Comparison of ENCODE assay signal across 15 mouse cellular contexts in genomic region chr4:76091845-76092244, GRCm38 (mm10).
"Had no signal": no experiment of that assay in that cellular context is flagged by ENCODE, and none has a peak within 500 bp of the region (broad histone marks: within the 10 kb centered on the region; RNA-seq: fewer than 3 reads in every experiment).

No protein-coding gene starts in this region.

- H3K4me3 ChIP-seq: neural tube, embryonic 13.5 days; neural tube, embryonic 15.5 days; stomach, embryonic 15.5 days had no signal

- H3K4me1 ChIP-seq: neural tube, embryonic 13.5 days; neural tube, embryonic 15.5 days; stomach, embryonic 15.5 days had no signal

- H3K9me3 ChIP-seq: neural tube, embryonic 13.5 days; neural tube, embryonic 15.5 days; stomach, embryonic 15.5 days had no signal

- H3K36me3 ChIP-seq: neural tube, embryonic 15.5 days had no signal

- H3K27me3 ChIP-seq: neural tube, embryonic 13.5 days; neural tube, embryonic 15.5 days; stomach, embryonic 15.5 days had no signal

- DNase-seq: retina, postnatal 1 day; right cerebral cortex, adult 18-20 months; right cerebral cortex, postnatal 14 days; right cerebral cortex, postnatal 25 days; right cerebral cortex, postnatal 4 days; spleen, adult 18-20 months; thymus, adult 18-20 months; thymus, adult 2 months; thymus, postnatal 14 days; thymus, postnatal 25 days; thymus, postnatal 36 days; thymus, postnatal 4 days had no signal
